In the genomic region with DNA sequence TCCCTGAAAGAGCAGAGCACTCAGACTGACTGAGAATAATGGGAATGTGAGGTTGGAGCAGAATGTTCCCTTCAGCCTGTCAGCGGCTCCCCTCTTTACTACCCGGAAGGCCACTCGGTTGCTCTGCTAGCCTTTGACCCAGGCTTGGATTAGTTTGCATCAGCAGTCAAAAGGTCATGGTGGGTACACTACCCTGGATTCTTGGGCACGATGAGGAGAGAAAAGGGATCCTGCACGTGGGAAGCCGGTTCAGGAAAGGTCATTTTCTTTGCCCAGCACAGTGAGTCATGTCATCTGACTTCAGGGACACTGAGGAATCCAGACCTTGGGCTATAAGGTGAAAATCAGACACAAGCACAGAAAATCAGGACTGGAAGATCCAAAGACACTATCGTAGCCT, we compare ENCODE assay signal across 24 mouse cellular contexts.
DNase-seq lines count a peak whose midpoint lies in the region; ATAC-seq lines count a peak whose summit lies in the region.
"Had no signal": no experiment of that assay in that cellular context is flagged by ENCODE, and none has a peak within 500 bp of the region (broad histone marks: within the 10 kb centered on the region; RNA-seq: fewer than 3 reads in every experiment).

No protein-coding gene starts in this region.

- peaks cover 25% of the 10 kb centered on the region for H3K4me1 ChIP-seq in heart, embryonic 12.5 days (replicated peaks)
- H3K4me1 ChIP-seq in midbrain, embryonic 10.5 days, result peaks cover 31% of the 10 kb centered on the region
- H3K4me1 ChIP-seq in midbrain, embryonic 11.5 days (ENCODE audit: control insufficient read depth, insufficient read depth, low read length), result peaks cover 6% of the 10 kb centered on the region
- H3K4me1 ChIP-seq: liver, embryonic 15.5 days; stomach, embryonic 15.5 days had no signal

- no peak overlapping the region for H3K27ac ChIP-seq in heart, embryonic 12.5 days (ENCODE audit: poor library complexity, severe bottlenecking)
- peak overlapping the region; percentile 55; the same call in 1 of the 2 replicates for H3K27ac ChIP-seq in midbrain, embryonic 10.5 days (replicated peaks)
- no peak overlapping the region for H3K27ac ChIP-seq in midbrain, embryonic 11.5 days (ENCODE audit: low read depth, low read length)
- H3K27ac ChIP-seq: forebrain, embryonic 13.5 days; heart, adult 2 months; hindbrain, embryonic 15.5 days; kidney, embryonic 15.5 days; liver, embryonic 15.5 days; neural tube, embryonic 15.5 days; stomach, embryonic 15.5 days had no signal

- DNase-seq in heart, adult 11 months, result peak; percentile 33
- peak; percentile 32 for DNase-seq in midbrain, embryonic 10.5 days (ENCODE audit: low spot score)
- DNase-seq in midbrain, embryonic 11.5 days (ENCODE audit: low spot score, missing footprints), result no peak
- peak; percentile 71 for DNase-seq in embryo, embryonic 10 days (ENCODE audit: low spot score)
- peak; percentile 23 for DNase-seq in yolk sac, embryonic 10.5 days (ENCODE audit: low spot score)
- no peak for DNase-seq in cerebellum, postnatal 4 days (ENCODE audit: low spot score in 2 of 2)
- DNase-seq in right cerebral cortex, postnatal 25 days, result no peak
- DNase-seq: B cell, adult 2 months; cerebellum, postnatal 10 days; gastrocnemius, postnatal 10 days; heart, postnatal 10 days; right cerebral cortex, postnatal 14 days; thymus, adult 2 months had no signal

- no peaks in the 10 kb centered on the region for H3K9me3 ChIP-seq in heart, embryonic 12.5 days (replicated peaks)
- no peaks in the 10 kb centered on the region for H3K9me3 ChIP-seq in midbrain, embryonic 10.5 days (replicated peaks)
- no peaks in the 10 kb centered on the region for H3K9me3 ChIP-seq in midbrain, embryonic 11.5 days (ENCODE audit: control insufficient read depth, low read length)
- H3K9me3 ChIP-seq: forebrain, embryonic 13.5 days; hindbrain, embryonic 15.5 days; kidney, embryonic 15.5 days; liver, embryonic 15.5 days; neural tube, embryonic 15.5 days; stomach, embryonic 15.5 days had no signal

- 45% methylated on average over 7 of the region's 7 CpGs for WGBS in heart, embryonic 12.5 days
- WGBS in midbrain, embryonic 10.5 days, result 31% methylated on average over 7 of the region's 7 CpGs
- WGBS in midbrain, embryonic 11.5 days, result 34% methylated on average over 7 of the region's 7 CpGs

- H3K4me3 ChIP-seq in heart, embryonic 12.5 days, result no peak overlapping the region
- H3K4me3 ChIP-seq in midbrain, embryonic 10.5 days, result no peak overlapping the region
- no peak overlapping the region for H3K4me3 ChIP-seq in midbrain, embryonic 11.5 days (ENCODE audit: low read depth, low read length)
- H3K4me3 ChIP-seq: forebrain, embryonic 13.5 days; heart, adult 2 months; hindbrain, embryonic 15.5 days; kidney, embryonic 15.5 days; liver, embryonic 15.5 days; neural tube, embryonic 15.5 days; stomach, embryonic 15.5 days had no signal

- no peak overlapping the region for H3K9ac ChIP-seq in heart, embryonic 12.5 days
- no peak overlapping the region for H3K9ac ChIP-seq in midbrain, embryonic 11.5 days (ENCODE audit: low read length)
- H3K9ac ChIP-seq: forebrain, embryonic 13.5 days; hindbrain, embryonic 15.5 days; kidney, embryonic 15.5 days; liver, embryonic 15.5 days; neural tube, embryonic 15.5 days; stomach, embryonic 15.5 days had no signal

- 0 out of 2 replicates have a peak, but pooled peaks cover 7% of the 10 kb centered on the region for H3K27me3 ChIP-seq in heart, embryonic 12.5 days (replicated peaks)
- H3K27me3 ChIP-seq in midbrain, embryonic 10.5 days (ENCODE audit: low read depth, poor library complexity, severe bottlenecking), result no peaks in the 10 kb centered on the region
- no peaks in the 10 kb centered on the region for H3K27me3 ChIP-seq in midbrain, embryonic 11.5 days (ENCODE audit: control insufficient read depth, insufficient read depth, low read length)
- H3K27me3 ChIP-seq: forebrain, embryonic 13.5 days; hindbrain, embryonic 15.5 days; kidney, embryonic 15.5 days; liver, embryonic 15.5 days; neural tube, embryonic 15.5 days; stomach, embryonic 15.5 days had no signal

- H3K36me3 ChIP-seq in heart, embryonic 12.5 days, result no peaks in the 10 kb centered on the region
- no peaks in the 10 kb centered on the region for H3K36me3 ChIP-seq in midbrain, embryonic 10.5 days
- H3K36me3 ChIP-seq in midbrain, embryonic 11.5 days (ENCODE audit: control insufficient read depth, insufficient read depth, low read length), result no peaks in the 10 kb centered on the region
- H3K36me3 ChIP-seq: hindbrain, embryonic 15.5 days; kidney, embryonic 15.5 days; liver, embryonic 15.5 days; neural tube, embryonic 15.5 days; stomach, embryonic 15.5 days had no signal

- no peak overlapping the region for H3K4me2 ChIP-seq in heart, embryonic 12.5 days
- H3K4me2 ChIP-seq in midbrain, embryonic 11.5 days, result no peak overlapping the region
- H3K4me2 ChIP-seq: forebrain, embryonic 13.5 days; hindbrain, embryonic 15.5 days; kidney, embryonic 15.5 days; liver, embryonic 15.5 days; neural tube, embryonic 15.5 days; stomach, embryonic 15.5 days had no signal

- ATAC-seq in heart, embryonic 12.5 days (ENCODE audit: insufficient number of reproducible peaks, low FRiP score), result no peak
- ATAC-seq in midbrain, embryonic 11.5 days (ENCODE audit: low FRiP score), result no peak
- ATAC-seq: forebrain, embryonic 13.5 days; intestine, embryonic 16.5 days; lung, postnatal 0 days; midbrain, embryonic 16.5 days had no signal

Comparison
In these comparisons a context has a peak if more than half of its experiments do, and no peak if none do; other contexts are left out.
1. DNase-seq: peak in heart, adult 11 months (single experiment), midbrain, embryonic 10.5 days (single experiment), embryo, embryonic 10 days (single experiment) and yolk sac, embryonic 10.5 days (single experiment); none in midbrain, embryonic 11.5 days (single experiment), cerebellum, postnatal 4 days (0 of 2) and right cerebral cortex, postnatal 25 days (single experiment).